Mouse (Mus musculus): Measurements from ENCODE around the gene Foxl1. TPM values are rescaled to one million over a fixed set of nuclear protein-coding genes. Genes with fewer than 3 reads are reported as not detected.

The Foxl1 gene
- 0.05 TPM for polyA plus RNA-seq (2021)

- H3K27me3 ChIP-seq = peaks cover 3% of the 10 kb centered on the region
- DNase-seq (ENCODE audit: low read depth, low spot score) = no peak
- POLR2A ChIA-PET = no interaction called here
- no peak for TF ChIP-seq CTCF (IDR thresholded peaks at IDR 0.05)
- no peak for ATAC-seq
- CTCF ChIA-PET = no interaction called here
- in situ Hi-C loops (cut with MboI; ENCODE audit: low pct_unique_long_range_greater_than_20kb) = no loop called here
These were observed at the start of gene Foxl1 for GRCm38 (mm10) chr8:121127756-121128375. Gene Foxl1, plus strand, starts transcription at chr8:121127940.

DNA sequence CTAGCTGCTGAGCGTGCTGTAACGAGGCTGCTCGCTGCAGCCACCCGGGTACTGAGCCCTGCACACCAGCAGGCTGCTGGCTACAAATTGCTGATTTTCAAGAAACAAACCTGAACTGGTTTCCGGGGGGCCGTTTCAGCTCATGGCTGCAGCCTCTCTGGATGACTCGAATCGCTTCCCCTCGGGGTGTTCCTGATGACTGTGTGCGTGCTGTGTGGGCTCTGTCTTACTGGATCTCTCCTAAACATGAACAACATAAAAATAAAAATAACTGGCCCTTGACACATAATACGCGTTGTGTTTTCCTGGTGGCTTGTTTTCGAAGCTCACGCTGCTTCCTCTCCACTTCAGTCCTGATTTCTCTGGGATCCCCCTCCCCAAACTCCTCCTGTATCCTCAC lies 49.0 kb upstream of the Foxl1 start:
- ATAC-seq = no peak
- TF ChIP-seq CTCF (IDR thresholded peaks at IDR 0.05) = no peak
- POLR2A ChIA-PET = no interaction called here
- CTCF ChIA-PET = no interaction called here
- peaks cover 26% of the 10 kb centered on the region for H3K27me3 ChIP-seq
- in situ Hi-C loops (cut with MboI; ENCODE audit: low pct_unique_long_range_greater_than_20kb) = loop anchor here (25.0 kb wide), 1 partner anchor 391 kb away; no protein-coding TSS in a partner anchor
- no peak for DNase-seq (ENCODE audit: low read depth, low spot score)

GRCm38 (mm10) chr8:121079201-121079600 lies 48.5 kb upstream of the Foxl1 start:
- in situ Hi-C loops (cut with MboI; ENCODE audit: low pct_unique_long_range_greater_than_20kb) = loop anchor here (25.0 kb wide), 1 partner anchor 392 kb away; no protein-coding TSS in a partner anchor
- DNase-seq (ENCODE audit: low read depth, low spot score) (no peak), ATAC-seq (no peak)
- H3K27me3 ChIP-seq = peaks cover 23% of the 10 kb centered on the region
- POLR2A ChIA-PET = interaction anchor here (0.6 kb wide), 1 partner anchor 552 kb away, joined by 4 read pairs; no protein-coding TSS in a partner anchor
- no peak for TF ChIP-seq CTCF (IDR thresholded peaks at IDR 0.05)
- CTCF ChIA-PET = no interaction called here

DNA sequence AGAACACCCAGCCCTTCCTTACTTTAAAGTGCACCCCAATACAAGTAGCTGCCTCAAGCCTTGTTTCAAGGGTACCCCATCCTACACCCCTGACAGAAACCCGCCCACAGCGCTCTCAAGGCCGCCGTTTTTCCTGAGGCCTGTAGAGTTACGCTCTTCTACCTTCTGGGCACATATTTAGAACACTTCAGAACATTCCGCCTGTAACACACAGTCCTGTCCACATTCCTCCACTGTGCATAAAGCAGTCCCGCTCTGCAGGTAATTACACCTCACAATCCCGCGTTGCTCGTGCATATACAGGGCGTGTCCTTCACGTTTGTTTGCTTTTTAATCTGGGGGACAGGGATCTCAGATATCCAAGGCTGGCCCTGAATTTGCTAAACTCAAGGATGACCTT lies 47.8 kb upstream of the Foxl1 start:
- POLR2A ChIA-PET = no interaction called here
- in situ Hi-C loops (cut with MboI; ENCODE audit: low pct_unique_long_range_greater_than_20kb) = loop anchor here (5.0 to 25.0 kb wide), 2 partner anchors 108 to 393 kb away; no protein-coding TSS in a partner anchor
- H3K27me3 ChIP-seq = peaks cover 27% of the 10 kb centered on the region

GRCm38 (mm10) chr8:121080361-121081090 lies 47.2 kb upstream of the Foxl1 start:
- ChIA-PET CTCF (no interaction called here), POLR2A (no interaction called here)
- DNase-seq (ENCODE audit: low read depth, low spot score) (no peak), ATAC-seq (no peak)
- in situ Hi-C loops (cut with MboI; ENCODE audit: low pct_unique_long_range_greater_than_20kb) = loop anchor here (5.0 to 25.0 kb wide), 2 partner anchors 108 to 393 kb away; no protein-coding TSS in a partner anchor
- no peak for TF ChIP-seq CTCF (IDR thresholded peaks at IDR 0.05)
- peaks cover 27% of the 10 kb centered on the region for H3K27me3 ChIP-seq

More for the DNA sequence above, 47.8 kb upstream of the Foxl1 start:
- no peak for ATAC-seq
- DNase-seq (ENCODE audit: low read depth, low spot score) = no peak
- no peak for TF ChIP-seq CTCF (IDR thresholded peaks at IDR 0.05)
- CTCF ChIA-PET = no interaction called here

- peaks cover 27% of the 10 kb centered on the region for H3K27me3 ChIP-seq
- no peak for DNase-seq (ENCODE audit: low read depth, low spot score)
- CTCF ChIA-PET = no interaction called here
- TF ChIP-seq CTCF (IDR thresholded peaks at IDR 0.05) = no peak
- in situ Hi-C loops (cut with MboI; ENCODE audit: low pct_unique_long_range_greater_than_20kb) = loop anchor here (5.0 to 25.0 kb wide), 2 partner anchors 109 to 394 kb away; no protein-coding TSS in a partner anchor
- no peak for ATAC-seq
- POLR2A ChIA-PET = no interaction called here
These were observed 46.3 kb upstream of the Foxl1 start for GRCm38 (mm10) chr8:121081398-121081797.

DNA sequence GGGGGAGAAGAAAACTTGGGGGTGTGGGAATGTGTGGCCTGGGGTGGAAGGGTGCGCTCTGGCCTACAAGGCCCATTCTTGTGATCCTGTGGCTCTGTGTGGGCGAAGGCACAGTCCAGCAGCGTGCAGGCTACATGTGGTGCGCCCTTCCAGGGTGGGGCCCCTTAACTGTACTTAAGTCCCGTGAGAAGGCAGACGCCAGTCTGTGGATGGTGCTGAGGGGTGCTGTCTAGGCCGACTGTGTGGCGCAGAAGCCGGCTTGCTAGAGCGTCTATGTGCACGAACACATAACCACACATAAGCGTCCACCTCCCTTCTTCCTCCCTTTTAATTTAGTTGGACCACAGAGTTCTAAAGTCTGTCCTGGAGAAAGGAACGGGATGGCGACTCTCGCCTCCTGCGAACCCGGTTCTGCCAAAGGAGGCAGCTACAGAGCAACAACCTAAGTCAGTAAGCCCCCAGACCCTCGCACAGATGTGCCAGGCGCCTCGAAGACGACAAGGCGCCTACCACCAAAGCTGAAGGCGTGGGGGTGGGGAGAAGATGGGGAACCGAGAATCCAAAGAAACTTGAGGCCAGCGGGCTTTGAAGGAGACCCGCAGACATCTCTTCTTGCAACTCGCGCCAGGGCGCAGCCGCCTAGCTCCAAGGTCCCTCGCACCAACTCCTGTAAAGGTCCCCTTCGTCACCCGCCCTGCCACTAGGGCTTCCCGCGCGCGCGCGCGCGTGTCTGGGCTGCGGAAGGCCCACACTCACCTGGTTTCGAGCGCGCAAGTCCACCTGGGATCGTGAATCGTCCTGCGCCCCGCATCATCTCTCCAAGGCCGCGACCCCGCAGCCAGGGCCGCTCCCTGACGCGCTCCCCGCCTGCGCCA lies 45.3 kb upstream of the Foxl1 start:
- ChIA-PET POLR2A (no interaction called here), CTCF (no interaction called here)
- ATAC-seq (no peak), DNase-seq (ENCODE audit: low read depth, low spot score) (no peak)
- in situ Hi-C loops (cut with MboI; ENCODE audit: low pct_unique_long_range_greater_than_20kb) = loop anchor here (5.0 to 25.0 kb wide), 2 partner anchors 110 to 395 kb away; no protein-coding TSS in a partner anchor
- peaks cover 27% of the 10 kb centered on the region for H3K27me3 ChIP-seq
- no peak for TF ChIP-seq CTCF (IDR thresholded peaks at IDR 0.05)

DNA sequence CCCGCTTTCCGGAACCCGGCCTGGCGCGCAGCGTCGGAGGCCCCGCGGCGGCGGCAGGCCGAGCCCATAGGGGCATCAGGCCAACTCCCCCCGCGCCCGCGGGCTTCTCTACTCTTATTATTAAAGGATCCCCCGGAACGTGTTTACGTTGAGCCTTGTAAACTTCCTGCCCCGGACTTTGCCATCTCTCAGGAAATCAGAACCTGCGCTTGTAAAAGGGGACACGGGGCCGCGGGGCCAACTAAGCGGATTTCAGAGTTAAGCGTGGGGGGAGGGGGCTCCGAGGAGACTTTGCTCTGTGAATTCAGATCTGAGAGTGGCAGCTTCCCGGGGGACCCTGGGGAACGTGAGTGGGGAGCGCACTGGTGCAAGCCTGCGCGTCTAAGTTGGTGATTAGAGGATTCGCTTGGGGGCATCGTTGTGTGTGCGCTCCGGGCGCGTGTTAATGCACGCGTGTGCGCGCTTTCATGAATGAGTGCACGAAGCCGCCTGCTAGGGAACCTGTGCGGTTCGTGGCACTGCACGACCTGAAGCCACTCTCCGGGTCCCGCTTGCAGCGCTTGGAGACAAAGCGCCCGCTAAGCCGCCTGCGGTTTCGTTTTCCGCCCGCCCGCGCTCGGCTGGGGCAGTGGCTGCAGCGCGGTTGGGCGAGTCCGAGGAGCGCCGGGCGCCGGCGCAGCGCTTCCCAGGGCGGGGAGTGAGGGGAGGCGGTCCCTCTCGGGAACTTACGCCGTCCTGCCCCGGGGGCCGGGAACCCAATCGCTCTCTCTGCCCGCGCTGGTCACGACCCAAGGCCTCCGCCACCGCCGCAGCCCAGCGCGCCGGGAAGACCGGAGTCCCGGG lies 44.4 kb upstream of the Foxl1 start:
- peak; percentile 39 for DNase-seq (ENCODE audit: low read depth, low spot score)
- ChIA-PET POLR2A (no interaction called here), CTCF (no interaction called here)
- in situ Hi-C loops (cut with MboI; ENCODE audit: low pct_unique_long_range_greater_than_20kb) = loop anchor here (5.0 to 25.0 kb wide), 2 partner anchors 111 to 396 kb away; no protein-coding TSS in a partner anchor
- TF ChIP-seq CTCF (IDR thresholded peaks at IDR 0.05) = no peak
- peaks cover 27% of the 10 kb centered on the region for H3K27me3 ChIP-seq
- peak; percentile 63 for ATAC-seq

DNA sequence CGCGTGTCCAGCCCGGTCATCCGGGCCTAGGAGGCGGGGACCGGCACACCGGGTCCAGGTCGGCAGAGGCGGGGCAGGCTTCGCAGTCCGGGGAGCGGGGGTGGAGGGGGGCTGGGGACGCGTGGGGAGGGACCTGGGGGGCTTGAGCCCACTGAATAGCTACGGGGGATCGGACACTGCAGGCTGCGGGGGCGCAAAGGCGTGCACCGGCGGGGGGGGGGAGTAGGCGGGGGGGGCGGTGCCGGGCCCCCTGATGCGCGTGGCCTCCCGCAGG lies 43.9 kb upstream of the Foxl1 start:
- TF ChIP-seq CTCF (IDR thresholded peaks at IDR 0.05) = no peak
- CTCF ChIA-PET = no interaction called here
- DNase-seq (ENCODE audit: low read depth, low spot score) (no peak), ATAC-seq (no peak)
- POLR2A ChIA-PET = no interaction called here
- H3K27me3 ChIP-seq = peaks cover 27% of the 10 kb centered on the region
- in situ Hi-C loops (cut with MboI; ENCODE audit: low pct_unique_long_range_greater_than_20kb) = loop anchor here (5.0 to 25.0 kb wide), 2 partner anchors 112 to 397 kb away; no protein-coding TSS in a partner anchor
